Mouse (Mus musculus) lung, embryonic 14.5 days (tissue): ENCODE measurements around the gene Astl. TPM values are rescaled to one million over a fixed set of nuclear protein-coding genes. Genes with fewer than 3 reads are reported as not detected.

Source experiments
- ATAC-seq: fragments of 200-750 bp; cut with Nextera tagmentation; 2 replicates; pipeline ENCODE4 v1.8.0; 2017; ENCODE audit warnings: mild to moderate bottlenecking, moderate TSS enrichment, moderate library complexity; ENCODE audit not compliant: insufficient read depth
- DNase-seq: peaks from one replicate; pipeline ENCODE4 v3.0.0-alpha.2; 2015
- H3K27ac ChIP-seq: fragments of 300-500 bp; sonication (generic); 2 replicates; pipeline ENCODE4 v1.5.1; 2014; ENCODE audit warnings: low read depth, mild to moderate bottlenecking, moderate library complexity
- H3K27me3 ChIP-seq: fragments of 300-500 bp; sonication (generic); 2 replicates; pipeline ENCODE4 v1.6.1; 2014; ENCODE audit warnings: low read length, control low read depth; ENCODE audit not compliant: insufficient read depth
- H3K36me3 ChIP-seq: fragments of 300-500 bp; sonication (generic); 2 replicates; pipeline ENCODE4 v1.6.1; 2014; ENCODE audit warnings: control low read depth; ENCODE audit not compliant: insufficient read depth
- H3K4me1 ChIP-seq: fragments of 300-500 bp; sonication (generic); 2 replicates; pipeline ENCODE4 v1.6.1; 2014; ENCODE audit warnings: antibody characterized with exemption, control low read depth; ENCODE audit not compliant: insufficient read depth
- H3K4me2 ChIP-seq: fragments of 300-500 bp; sonication (generic); 2 replicates; pipeline ENCODE4 v1.6.1; 2014; ENCODE audit warnings: mild to moderate bottlenecking
- H3K4me3 ChIP-seq: fragments of 300-500 bp; sonication (generic); 2 replicates; pipeline ENCODE4 v1.5.1; 2014; ENCODE audit warnings: low read depth, low read length
- H3K9ac ChIP-seq: fragments of 300-500 bp; sonication (generic); 2 replicates; pipeline ENCODE4 v1.6.1; 2014
- H3K9me3 ChIP-seq: fragments of 300-500 bp; sonication (generic); 2 replicates; pipeline ENCODE4 v1.6.1; 2016; ENCODE audit warnings: low read depth, low read length, control low read depth
- CTCF ChIP-seq: IDR thresholded peaks from 2 replicates; pipeline ENCODE4 v1.5.1; 2016; ENCODE audit warnings: antibody characterized with exemption, low read depth
- WGBS: fragments of 180-500 bp; shearing (Covaris S2); extraction: QIAGEN DNeasy Blood & Tissue Kit; methylation state at CpG from one replicate; pipeline ENCODE4 v1.1.7; 2014; 5-methylcytosine and 5-hydroxymethylcytosine counted together
- polyA plus RNA-seq: library from polyadenylated mRNA; unstranded; fragments of >200 nt; fragmentation: Nextera tagmentation; extraction: Ambion mirVana; gene quantifications from 2 replicates; pipeline ENCODE4 v1.2.1, GENCODE M21; 2014

Gene Astl
- polyA plus RNA-seq, 1 experiment from 2014 or later: not detected

GRCm38 (mm10) chr2:127364452-127364851 is 26.0 kb downstream of the Astl start:
- Histone ChIP-seq H3K4me3 (peak overlapping the region; percentile 42; the same call in 1 of the 2 replicates), H3K9ac (no peak overlapping the region), H3K36me3 (no peaks in the 10 kb centered on the region), H3K4me2 (peak overlapping the region; percentile 79), H3K4me1 (peaks cover 3% of the 10 kb centered on the region; the same call in 1 of the 2 replicates), H3K27ac (no peak overlapping the region), H3K9me3 (no peaks in the 10 kb centered on the region), H3K27me3 (peaks cover 54% of the 10 kb centered on the region)
- DNase-seq (no peak), ATAC-seq (no peak)
- 16% methylated on average over 8 of the region's 8 CpGs for WGBS
- no peak for TF ChIP-seq CTCF

- H3K27me3 ChIP-seq: peaks cover 42% of the 10 kb centered on the region
- WGBS: 27% methylated on average over 10 of the region's 10 CpGs
- peaks cover 3% of the 10 kb centered on the region; the same call in 1 of the 2 replicates for H3K4me1 ChIP-seq
- H3K4me2 ChIP-seq: no peak overlapping the region
- no peak for ATAC-seq
- no peaks in the 10 kb centered on the region for H3K36me3 ChIP-seq
- no peak overlapping the region for H3K4me3 ChIP-seq
- no peak for DNase-seq
- H3K9ac ChIP-seq: no peak overlapping the region
- no peak overlapping the region for H3K27ac ChIP-seq
- no peaks in the 10 kb centered on the region for H3K9me3 ChIP-seq
- no peak for TF ChIP-seq CTCF
Observed at GRCm38 (mm10) chr2:127367126-127367820, 28.8 kb downstream of the Astl start.

GRCm38 (mm10) chr2:127369703-127370376 is 31.4 kb downstream of the Astl start:
- Histone ChIP-seq H3K36me3 (no peaks in the 10 kb centered on the region), H3K4me2 (no peak overlapping the region), H3K27ac (no peak overlapping the region), H3K4me1 (no peaks in the 10 kb centered on the region), H3K27me3 (peaks cover 17% of the 10 kb centered on the region), H3K9me3 (no peaks in the 10 kb centered on the region), H3K9ac (no peak overlapping the region), H3K4me3 (no peak overlapping the region)
- no peak for DNase-seq
- TF ChIP-seq CTCF: no peak
- WGBS: 45% methylated on average over 5 of the region's 5 CpGs
- no peak for ATAC-seq

- 22% methylated on average over 9 of the region's 9 CpGs for WGBS
- Histone ChIP-seq H3K27me3 (peaks cover 7% of the 10 kb centered on the region; the same call in 1 of the 2 replicates), H3K4me1 (no peaks in the 10 kb centered on the region), H3K9ac (no peak overlapping the region; the same call in 1 of the 2 replicates), H3K4me2 (peak overlapping the region; percentile 35), H3K9me3 (no peaks in the 10 kb centered on the region), H3K36me3 (no peaks in the 10 kb centered on the region), H3K27ac (no peak overlapping the region), H3K4me3 (no peak overlapping the region; the same call in 1 of the 2 replicates)
- ATAC-seq (peak; percentile 69), DNase-seq (no peak)
- no peak for TF ChIP-seq CTCF
Observed at GRCm38 (mm10) chr2:127370561-127371483, 32.4 kb downstream of the Astl start.

GRCm38 (mm10) chr2:127371484-127371861 is 33.0 kb downstream of the Astl start:
- ATAC-seq (peak; percentile 55; the same call in 1 of the 2 replicates), DNase-seq (no peak)
- H3K4me3 ChIP-seq: no peak overlapping the region
- H3K9ac ChIP-seq: no peak overlapping the region
- no peak for TF ChIP-seq CTCF
- no peak overlapping the region; the same call in 1 of the 2 replicates for H3K4me2 ChIP-seq
- no peaks in the 10 kb centered on the region for H3K4me1 ChIP-seq
- peaks cover under 1% of the 10 kb centered on the region; the same call in 1 of the 2 replicates for H3K27me3 ChIP-seq
- no peaks in the 10 kb centered on the region for H3K36me3 ChIP-seq
- WGBS: 43% methylated on average over 1 of the region's 1 CpGs
- H3K27ac ChIP-seq: no peak overlapping the region
- H3K9me3 ChIP-seq: no peaks in the 10 kb centered on the region

GRCm38 (mm10) chr2:127372082-127372481 is 33.6 kb downstream of the Astl start:
- ATAC-seq (no peak), DNase-seq (no peak)
- H3K4me3 ChIP-seq: no peak overlapping the region
- 89% methylated on average over 2 of the region's 2 CpGs for WGBS
- no peak overlapping the region for H3K4me2 ChIP-seq
- no peaks in the 10 kb centered on the region for H3K9me3 ChIP-seq
- no peak overlapping the region for H3K9ac ChIP-seq
- no peak overlapping the region for H3K27ac ChIP-seq
- TF ChIP-seq CTCF: no peak
- no peaks in the 10 kb centered on the region for H3K36me3 ChIP-seq
- no peaks in the 10 kb centered on the region for H3K27me3 ChIP-seq
- H3K4me1 ChIP-seq: no peaks in the 10 kb centered on the region
